Mouse (Mus musculus): ENCODE measurements at regions not wholly inside any gene's neighbourhood (a gene's known extent, or its start where the extent isn't known, plus 50 kb on each side); places are given as distances from the start of the nearest gene placed in this dataset.
"Not testable (repeated sequence)": the region's sequence is repeated elsewhere in the genome, so short reads cannot be mapped to it uniquely, and the experiment has no call there.

GRCm38 (mm10) chr12:11037951-11038350 is 112.9 kb downstream of the Kcns3 start:
- no peak for DNase-seq (ENCODE audit: low spot score in 2 of 2)

- no peak for DNase-seq (ENCODE audit: low spot score in 2 of 2)
Observed at GRCm38 (mm10) chr12:11020571-11021545, 130.0 kb downstream of the Kcns3 start.

- DNase-seq (ENCODE audit: low spot score in 2 of 2) = no peak
Observed at GRCm38 (mm10) chr12:11011159-11011558, 139.7 kb downstream of the Kcns3 start.

GRCm38 (mm10) chr12:10984295-10984694 is 166.6 kb downstream of the Kcns3 start:
- peak; percentile 5 to 46 for DNase-seq (ENCODE audit: low spot score in 2 of 2)

- DNase-seq (ENCODE audit: low spot score in 2 of 2) = no peak
Observed at GRCm38 (mm10) chr12:10949184-10949583, 201.7 kb downstream of the Kcns3 start.

GRCm38 (mm10) chr12:10941064-10941463 is 209.8 kb downstream of the Kcns3 start:
- no peak for DNase-seq (ENCODE audit: low spot score in 2 of 2)

- DNase-seq (ENCODE audit: low spot score in 2 of 2) = not testable (repeated sequence)
Observed at GRCm38 (mm10) chr12:10900054-10900453, 250.8 kb downstream of the Kcns3 start.

GRCm38 (mm10) chr12:10878791-10879190 is 272.1 kb downstream of the Kcns3 start:
- DNase-seq (ENCODE audit: low spot score in 2 of 2) = peak in 1 of 2 experiments; percentile 61

GRCm38 (mm10) chr12:10874589-10875554 is 276.0 kb downstream of the Kcns3 start:
- DNase-seq (ENCODE audit: low spot score in 2 of 2) = peak in 1 of 2 experiments; percentile 5

- DNase-seq (ENCODE audit: low spot score in 2 of 2) = peak in 1 of 2 experiments; percentile 19
Observed at GRCm38 (mm10) chr12:10873716-10874401, 277.0 kb downstream of the Kcns3 start.

- peak in 1 of 2 experiments; percentile 3 for DNase-seq (ENCODE audit: low spot score in 2 of 2)
Observed at GRCm38 (mm10) chr12:10867674-10868635, 282.9 kb downstream of the Kcns3 start.

GRCm38 (mm10) chr12:10866907-10867538 is 283.8 kb downstream of the Kcns3 start:
- peak; percentile 67 to 85 for DNase-seq (ENCODE audit: low spot score in 2 of 2)

GRCm38 (mm10) chr12:10865294-10865693 is 285.6 kb downstream of the Kcns3 start:
- no peak for DNase-seq (ENCODE audit: low spot score in 2 of 2)

GRCm38 (mm10) chr12:10820335-10820734 is 330.5 kb downstream of the Kcns3 start:
- no peak for DNase-seq (ENCODE audit: low spot score in 2 of 2)

- no peak for DNase-seq (ENCODE audit: low spot score in 2 of 2)
Observed at GRCm38 (mm10) chr12:10818083-10818482, 332.8 kb downstream of the Kcns3 start.

- DNase-seq (ENCODE audit: low spot score in 2 of 2) = peak in 1 of 2 experiments; percentile 53
Observed at GRCm38 (mm10) chr12:10817516-10817915, 333.3 kb downstream of the Kcns3 start.

- DNase-seq (ENCODE audit: low spot score in 2 of 2) = no peak
Observed at GRCm38 (mm10) chr12:10810597-10810996, 340.3 kb downstream of the Kcns3 start.

GRCm38 (mm10) chr12:10804491-10804890 is 346.4 kb downstream of the Kcns3 start:
- DNase-seq (ENCODE audit: low spot score in 2 of 2) = peak in 1 of 2 experiments; percentile 12
